ENCODE assay signal across 10 mouse cellular contexts in genomic region chr10:86707134-86707533, GRCm38 (mm10). TPM values are rescaled to one million over a fixed set of nuclear protein-coding genes. Genes with fewer than 3 reads are reported as not detected.
DNase-seq lines count a peak whose midpoint lies in the region; ATAC-seq lines count a peak whose summit lies in the region.
"Had no signal": no experiment of that assay in that cellular context is flagged by ENCODE, and none has a peak within 500 bp of the region (broad histone marks: within the 10 kb centered on the region; RNA-seq: fewer than 3 reads in every experiment).

No protein-coding gene starts in this region.

- WGBS in heart, embryonic 11.5 days (ENCODE audit: insufficient replicate concordance), result 81% methylated on average over 3 of the region's 3 CpGs
- 88% methylated on average over 3 of the region's 3 CpGs for WGBS in neural tube, embryonic 12.5 days
- WGBS in liver, embryonic 11.5 days, result 75% methylated on average over 3 of the region's 3 CpGs
- WGBS in stomach, embryonic 15.5 days, result 78% methylated on average over 3 of the region's 3 CpGs

- no peak for ATAC-seq in heart, embryonic 11.5 days (replicated peaks; ENCODE audit: insufficient number of reproducible peaks, low FRiP score, low TSS enrichment)
- ATAC-seq in neural tube, embryonic 12.5 days (ENCODE audit: low FRiP score, low read depth), result no peak
- no peak for ATAC-seq in liver, embryonic 11.5 days (replicated peaks; ENCODE audit: low FRiP score)
- no peak for ATAC-seq in stomach, embryonic 15.5 days (ENCODE audit: insufficient read depth, low FRiP score, low read depth)

- H3K9ac ChIP-seq in heart, embryonic 11.5 days (ENCODE audit: low read depth, low read length), result no peak overlapping the region
- H3K9ac ChIP-seq in neural tube, embryonic 12.5 days, result no peak overlapping the region
- no peak overlapping the region for H3K9ac ChIP-seq in liver, embryonic 11.5 days (ENCODE audit: low read depth, low read length)
- no peak overlapping the region for H3K9ac ChIP-seq in stomach, embryonic 15.5 days

- DNase-seq in heart, postnatal 4 days, result no peak
- DNase-seq in neural tube, embryonic 10.5 days (ENCODE audit: extremely low spot score, low spot score), result no peak
- DNase-seq in liver, embryonic 11.5 days (ENCODE audit: low spot score), result no peak
- no peak for DNase-seq in cerebellum, adult 9-10 months
- DNase-seq in urinary bladder, postnatal 10 days (ENCODE audit: low spot score), result no peak

- H3K4me3 ChIP-seq in heart, embryonic 11.5 days (ENCODE audit: low read depth, low read length), result no peak overlapping the region
- H3K4me3 ChIP-seq in neural tube, embryonic 12.5 days, result no peak overlapping the region
- H3K4me3 ChIP-seq in liver, embryonic 11.5 days (ENCODE audit: low read depth, low read length), result no peak overlapping the region; the same call in 1 of the 2 replicates
- H3K4me3 ChIP-seq in stomach, embryonic 15.5 days (replicated peaks), result no peak overlapping the region

- H3K4me2 ChIP-seq in heart, embryonic 11.5 days, result peak overlapping the region; percentile 79
- H3K4me2 ChIP-seq in neural tube, embryonic 12.5 days (replicated peaks), result peak overlapping the region; percentile 84; the same call in 1 of the 2 replicates
- peak overlapping the region; percentile 83 for H3K4me2 ChIP-seq in liver, embryonic 11.5 days
- peak overlapping the region; percentile 80; the same call in 1 of the 2 replicates for H3K4me2 ChIP-seq in stomach, embryonic 15.5 days

- no peak overlapping the region for H3K27ac ChIP-seq in heart, embryonic 11.5 days (ENCODE audit: low read depth, low read length)
- H3K27ac ChIP-seq in neural tube, embryonic 12.5 days, result no peak overlapping the region
- H3K27ac ChIP-seq in liver, embryonic 11.5 days (ENCODE audit: low read depth, low read length), result peak overlapping the region; percentile 95; the same call in 1 of the 2 replicates
- H3K27ac ChIP-seq in stomach, embryonic 15.5 days, result peak overlapping the region; percentile 96; the same call in 1 of the 2 replicates

- H3K4me1 ChIP-seq in heart, embryonic 11.5 days (ENCODE audit: control insufficient read depth, insufficient read depth, low read length), result peaks cover 20% of the 10 kb centered on the region
- H3K4me1 ChIP-seq in neural tube, embryonic 12.5 days, result peaks cover 25% of the 10 kb centered on the region
- H3K4me1 ChIP-seq in liver, embryonic 11.5 days (replicated peaks; ENCODE audit: control insufficient read depth, insufficient read depth, low read length), result peaks cover 17% of the 10 kb centered on the region
- peaks cover 21% of the 10 kb centered on the region; the same call in 1 of the 2 replicates for H3K4me1 ChIP-seq in stomach, embryonic 15.5 days

- H3K36me3 ChIP-seq in heart, embryonic 11.5 days (ENCODE audit: control insufficient read depth, insufficient read depth, low read length), result peaks cover 6% of the 10 kb centered on the region
- peaks cover 11% of the 10 kb centered on the region for H3K36me3 ChIP-seq in neural tube, embryonic 12.5 days
- H3K36me3 ChIP-seq in liver, embryonic 11.5 days (ENCODE audit: control insufficient read depth, insufficient read depth, low read length), result peaks cover 19% of the 10 kb centered on the region
- H3K36me3 ChIP-seq in stomach, embryonic 15.5 days, result peaks cover 7% of the 10 kb centered on the region; the same call in 1 of the 2 replicates

- H3K27me3 ChIP-seq in heart, embryonic 11.5 days (ENCODE audit: control insufficient read depth, insufficient read depth, low read length), result no peaks in the 10 kb centered on the region
- no peaks in the 10 kb centered on the region for H3K27me3 ChIP-seq in neural tube, embryonic 12.5 days (replicated peaks)
- H3K27me3 ChIP-seq in liver, embryonic 11.5 days (replicated peaks; ENCODE audit: control insufficient read depth, insufficient read depth, low read length), result no peaks in the 10 kb centered on the region
- H3K27me3 ChIP-seq in stomach, embryonic 15.5 days (replicated peaks), result no peaks in the 10 kb centered on the region

- no peaks in the 10 kb centered on the region for H3K9me3 ChIP-seq in heart, embryonic 11.5 days (replicated peaks; ENCODE audit: control insufficient read depth, low read length)
- H3K9me3 ChIP-seq in neural tube, embryonic 12.5 days, result no peaks in the 10 kb centered on the region
- no peaks in the 10 kb centered on the region for H3K9me3 ChIP-seq in liver, embryonic 11.5 days (ENCODE audit: control insufficient read depth, low read length)
- H3K9me3 ChIP-seq in stomach, embryonic 15.5 days, result no peaks in the 10 kb centered on the region

RNA-seq across cellular contexts. Expression of gene Ttc41, which starts 1.5 kb away (rescaled TPM):
- 1.6 and 2.7 TPM in 2 replicates for polyA plus RNA-seq in heart, embryonic 11.5 days (2014; fragmentation: Nextera tagmentation; extraction: Ambion mirVana)
- total RNA-seq in heart, postnatal 4 days (2021), result 1 to 10 TPM; 1.6 to 1.7 TPM
- 3.0 and 3.4 TPM in 2 replicates for polyA plus RNA-seq in neural tube, embryonic 12.5 days (2016; fragmentation: Nextera tagmentation; extraction: Ambion mirVana)
- polyA plus RNA-seq in liver, embryonic 11.5 days (2014; fragmentation: Nextera tagmentation; extraction: Ambion mirVana), result 1.2 and 2.0 TPM in 2 replicates
- 1.6 and 1.7 TPM in 2 replicates for polyA plus RNA-seq in stomach, embryonic 15.5 days (2015; fragmentation: Nextera tagmentation; extraction: Ambion mirVana)

RNA-seq across cellular contexts. Expression of gene Hsp90b1, which starts 1.8 kb away (rescaled TPM):
- polyA plus RNA-seq in heart, embryonic 11.5 days (2014; fragmentation: Nextera tagmentation; extraction: Ambion mirVana), result 488 and 548 TPM in 2 replicates
- 100 to 1,000 TPM; 307 to 335 TPM for total RNA-seq in heart, postnatal 4 days (2021)
- polyA plus RNA-seq in neural tube, embryonic 12.5 days (2016; fragmentation: Nextera tagmentation; extraction: Ambion mirVana), result 454 and 496 TPM in 2 replicates
- 595 and 612 TPM in 2 replicates for polyA plus RNA-seq in liver, embryonic 11.5 days (2014; fragmentation: Nextera tagmentation; extraction: Ambion mirVana)
- 662 and 751 TPM in 2 replicates for polyA plus RNA-seq in stomach, embryonic 15.5 days (2015; fragmentation: Nextera tagmentation; extraction: Ambion mirVana)

RNA-seq across cellular contexts. Expression of gene Gm49358, which starts 56.6 kb away (rescaled TPM):
- not detected in 2 replicates for polyA plus RNA-seq in heart, embryonic 11.5 days (2014; fragmentation: Nextera tagmentation; extraction: Ambion mirVana)
- 10 to 100 TPM; 12.8 to 14.2 TPM for total RNA-seq in heart, postnatal 4 days (2021)
- polyA plus RNA-seq in neural tube, embryonic 12.5 days (2016; fragmentation: Nextera tagmentation; extraction: Ambion mirVana), result not detected in 2 replicates
- polyA plus RNA-seq in liver, embryonic 11.5 days (2014; fragmentation: Nextera tagmentation; extraction: Ambion mirVana), result not detected in 2 replicates
- not detected in 2 replicates for polyA plus RNA-seq in stomach, embryonic 15.5 days (2015; fragmentation: Nextera tagmentation; extraction: Ambion mirVana)
- total RNA-seq: common myeloid progenitor, adult 5-6 weeks had no signal
- polyA plus RNA-seq: CD4-positive, CD25-positive, alpha-beta regulatory T cell, adult 4 months had no signal

Comparison
In these comparisons a context has a peak if more than half of its experiments do, and no peak if none do; other contexts are left out.
1. H3K27ac ChIP-seq: peak in liver, embryonic 11.5 days (single experiment) and stomach, embryonic 15.5 days (single experiment); none in heart, embryonic 11.5 days (single experiment) and neural tube, embryonic 12.5 days (single experiment).
2. Peak in every context shown above with its lines, with median percentiles within 50 percentile points of each other: H3K4me2 ChIP-seq.